Mouse (Mus musculus): Measurements from ENCODE around the gene Nek7.

GRCm38 (mm10) chr1:138604736-138605135 is 15.2 kb downstream of the Nek7 start:
- no peak for TF ChIP-seq CTCF (IDR thresholded peaks at IDR 0.05; ENCODE audit: low read depth)
- no peak for TF ChIP-seq EP300 (IDR thresholded peaks at IDR 0.05; ENCODE audit: low read depth)

All from liver, postnatal 0 days (tissue).